Mouse (Mus musculus) layer of hippocampus, adult 18-20 months (tissue): ENCODE measurements around the gene Polr2j. TPM values are rescaled to one million over a fixed set of nuclear protein-coding genes. Genes with fewer than 3 reads are reported as not detected.
"Not testable (repeated sequence)": the region's sequence is repeated elsewhere in the genome, so short reads cannot be mapped to it uniquely, and the experiment has no call there.

Source experiments
- DNase-seq, 2 experiments: peaks; one replicate each; pipeline ENCODE4 v3.0.0; 2022; ENCODE audit warnings: low spot score in 2 of 2
- total RNA-seq, 2 experiments: library from RNA; stranded (reverse); gene quantifications; 2 replicates each; pipeline ENCODE4 v1.2.3; 2021

Polr2j gene
- total RNA-seq, 2 experiments from 2014 or later, result 77.4 to 79.3 TPM

DNA sequence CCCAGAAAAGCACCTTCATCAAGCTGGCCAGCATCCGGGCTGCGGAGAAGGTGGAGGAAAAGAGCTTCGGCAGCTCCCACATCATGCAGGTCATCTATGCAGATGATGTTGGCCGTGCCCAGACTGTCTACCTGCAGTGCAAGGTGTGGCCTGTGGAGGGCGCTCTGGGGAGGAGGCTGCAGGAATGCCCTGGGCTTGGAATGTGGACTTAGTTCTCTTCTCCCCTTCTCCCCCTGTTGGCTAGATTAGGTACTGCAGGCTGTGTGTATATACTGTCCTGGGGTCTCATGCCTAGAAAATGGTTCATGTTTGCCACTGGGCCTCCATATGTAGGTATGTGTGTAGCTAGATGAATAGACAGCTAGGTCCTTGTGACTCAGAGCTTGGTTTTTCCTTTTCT is 11.9 kb upstream of the Polr2j start:
- DNase-seq, result no peak

DNA sequence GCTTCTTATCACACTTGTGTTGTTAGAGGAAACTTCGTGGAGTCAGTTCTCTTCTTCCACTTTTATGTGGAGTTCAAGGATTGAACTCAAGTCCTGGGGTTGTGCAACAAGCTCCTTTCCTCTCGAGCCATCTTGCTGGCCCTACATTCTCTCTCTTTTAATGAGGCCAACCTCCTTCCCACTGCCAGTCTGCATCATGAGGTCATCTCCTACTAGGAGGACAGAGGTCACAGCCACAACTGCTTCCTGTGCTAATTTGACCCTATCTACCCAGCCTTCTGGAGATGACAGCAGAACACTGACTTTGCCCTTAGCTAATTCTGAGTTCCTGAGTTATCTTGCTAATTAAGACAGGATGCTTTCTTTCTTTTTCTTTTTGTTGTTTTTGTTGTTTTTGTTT is 7.9 kb upstream of the Polr2j start:
- no peak for DNase-seq

- no peak for DNase-seq
Measured at GRCm38 (mm10) chr5:136109042-136109441, 7.4 kb upstream of the Polr2j start.

DNA sequence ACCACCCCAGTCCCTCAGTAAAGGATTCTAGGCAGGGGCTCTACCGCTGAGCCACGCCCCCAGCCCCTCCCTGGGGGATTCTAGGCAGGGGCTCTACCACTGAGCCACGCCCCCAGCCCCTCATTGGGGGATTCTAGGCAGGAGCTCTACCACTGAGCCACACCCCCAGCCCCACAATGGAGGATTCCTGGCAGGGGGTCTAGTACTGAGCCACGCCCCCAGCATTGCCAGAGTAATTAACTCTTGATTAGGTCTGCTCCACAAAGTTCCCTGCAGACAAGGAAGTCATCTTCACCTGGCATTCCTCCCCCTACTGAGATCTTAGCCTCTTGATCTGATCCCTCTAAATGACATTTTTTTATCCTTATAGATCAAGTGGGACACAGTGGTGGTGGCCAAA is 2.9 kb upstream of the Polr2j start:
- DNase-seq, result not testable (repeated sequence)

DNA sequence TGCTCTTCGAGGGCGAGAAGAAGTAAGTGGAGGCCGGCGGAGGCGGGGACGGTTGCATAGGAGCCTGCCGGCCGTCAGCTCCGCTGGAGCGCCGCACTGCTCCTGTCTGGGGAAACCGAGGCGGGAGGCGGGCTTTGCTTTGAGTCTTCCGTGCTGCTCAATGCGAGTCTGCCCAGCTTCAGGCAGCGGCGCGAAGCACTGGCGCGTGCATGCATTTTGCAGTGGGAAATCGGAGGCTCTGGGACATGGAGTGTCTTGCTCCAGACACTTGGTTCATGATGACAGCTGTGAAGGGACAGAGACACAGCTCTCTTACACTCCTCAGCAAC is 317 bp downstream of the Polr2j start:
- no peak for DNase-seq

- DNase-seq, result no peak
Measured at GRCm38 (mm10) chr5:136122165-136122564, 5.7 kb downstream of the Polr2j start.

- DNase-seq, result peak; percentile 92 to 97
Measured at GRCm38 (mm10) chr5:136135571-136136291, 19.3 kb downstream of the Polr2j start, which contains the start of the genes Lrwd1 and Alkbh4. Gene Lrwd1 (minus strand): TSS chr5:136136074. Gene Alkbh4 (plus strand): TSS chr5:136136146.

- DNase-seq, result no peak
Measured at GRCm38 (mm10) chr5:136136292-136136990, 20.0 kb downstream of the Polr2j start.

DNA sequence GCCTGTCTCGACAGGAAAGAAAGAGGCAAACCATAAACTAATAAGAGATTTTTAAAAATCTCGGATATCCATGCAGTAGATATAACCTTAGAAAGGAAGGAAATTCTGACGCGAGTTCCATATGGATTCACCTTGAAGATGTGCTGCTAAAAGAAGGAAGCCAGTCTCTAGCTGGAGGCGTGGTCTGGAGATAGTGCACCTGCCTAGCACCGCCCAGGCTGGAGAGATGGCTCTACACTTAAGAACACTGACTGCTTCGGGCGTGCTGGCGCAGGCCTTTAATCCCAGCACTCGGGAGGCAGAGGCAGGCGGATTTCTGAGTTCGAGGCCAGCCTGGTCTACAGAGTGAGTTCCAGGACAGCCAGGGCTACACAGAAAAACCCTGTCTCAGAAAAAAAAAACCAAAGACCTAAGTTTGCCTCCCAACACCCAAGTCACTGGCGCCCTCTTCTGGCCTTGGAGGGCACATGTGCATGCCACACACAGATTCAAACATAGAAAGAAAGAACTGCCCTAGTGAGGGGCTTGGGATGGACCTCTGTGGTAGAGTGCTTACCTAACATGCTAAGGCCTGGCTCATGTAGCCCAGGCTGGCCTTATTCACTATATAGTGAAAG is 21.3 kb downstream of the Polr2j start:
- peak in 1 of 2 experiments; percentile 36 for DNase-seq

DNA sequence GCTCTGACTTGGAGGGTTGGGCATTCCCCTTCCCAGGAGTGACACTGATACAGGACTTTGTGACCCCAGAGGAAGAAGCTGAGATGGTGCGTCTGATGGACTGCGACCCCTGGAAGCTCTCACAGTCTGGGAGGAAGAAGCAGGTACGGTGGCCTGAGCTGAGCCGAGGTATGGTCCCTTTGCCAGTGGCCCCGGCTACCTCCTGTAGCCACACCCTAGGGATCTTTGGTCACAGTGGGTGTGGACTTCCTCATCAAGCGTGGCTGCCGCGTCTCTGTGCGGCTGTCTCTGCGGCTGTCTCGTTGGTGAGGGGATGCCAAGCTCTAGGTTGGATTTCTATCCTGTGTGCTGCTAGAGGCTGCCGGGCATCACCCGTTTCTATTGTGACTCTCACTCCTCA is 23.0 kb downstream of the Polr2j start:
- DNase-seq, result no peak

- no peak for DNase-seq
Measured at GRCm38 (mm10) chr5:136140057-136140482, 23.6 kb downstream of the Polr2j start.

GRCm38 (mm10) chr5:136142746-136143145 is 26.3 kb downstream of the Polr2j start:
- DNase-seq, result no peak

GRCm38 (mm10) chr5:136143161-136143755 is 26.8 kb downstream of the Polr2j start:
- DNase-seq, result no peak

- DNase-seq, result no peak
Measured at GRCm38 (mm10) chr5:136144606-136145430, 28.4 kb downstream of the Polr2j start.

GRCm38 (mm10) chr5:136146936-136147335 is 30.5 kb downstream of the Polr2j start:
- no peak for DNase-seq

DNA sequence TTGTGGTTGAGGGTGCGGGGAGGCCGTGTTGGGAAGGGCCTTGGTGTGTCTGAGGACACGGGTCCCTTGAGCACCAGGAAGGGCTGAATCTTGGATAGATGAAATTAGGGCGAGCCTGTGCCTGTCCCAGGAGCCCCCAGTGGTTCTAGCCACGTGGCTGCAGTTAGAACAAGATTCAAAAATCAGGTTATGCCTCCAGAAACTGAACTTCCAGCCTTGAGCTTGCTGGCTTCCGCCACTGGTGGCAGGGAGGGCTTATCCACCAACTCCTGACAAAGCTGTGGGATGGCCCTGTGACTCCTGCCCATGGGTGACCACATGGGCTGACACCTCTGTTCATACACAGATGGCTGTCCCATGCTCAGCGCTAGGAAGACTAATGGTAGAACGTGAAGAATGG is 31.3 kb downstream of the Polr2j start:
- no peak for DNase-seq

DNA sequence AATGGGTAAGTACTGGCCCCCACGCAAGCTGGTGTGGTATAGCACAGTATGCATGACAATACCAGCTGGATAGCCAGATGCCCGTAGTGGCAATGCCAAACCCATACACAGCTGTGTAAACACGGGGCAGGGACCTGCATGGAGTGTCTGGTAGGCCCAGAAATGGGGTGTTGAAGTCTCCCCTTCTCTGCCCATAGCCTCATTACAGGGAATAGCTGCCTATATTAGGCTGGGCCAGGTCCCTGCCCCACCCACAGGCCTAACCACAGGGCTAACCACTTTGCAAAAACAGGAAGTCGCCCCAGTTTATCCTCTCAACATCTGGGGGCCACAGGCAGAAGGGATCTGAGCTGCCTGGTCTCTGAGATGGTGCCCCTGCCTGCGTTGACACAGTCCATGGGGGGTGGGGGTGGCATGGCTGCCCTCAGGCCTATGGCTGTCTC is 32.7 kb downstream of the Polr2j start:
- DNase-seq, result not testable (repeated sequence)

- DNase-seq, result no peak
Measured at GRCm38 (mm10) chr5:136152365-136152764, 35.9 kb downstream of the Polr2j start.

DNA sequence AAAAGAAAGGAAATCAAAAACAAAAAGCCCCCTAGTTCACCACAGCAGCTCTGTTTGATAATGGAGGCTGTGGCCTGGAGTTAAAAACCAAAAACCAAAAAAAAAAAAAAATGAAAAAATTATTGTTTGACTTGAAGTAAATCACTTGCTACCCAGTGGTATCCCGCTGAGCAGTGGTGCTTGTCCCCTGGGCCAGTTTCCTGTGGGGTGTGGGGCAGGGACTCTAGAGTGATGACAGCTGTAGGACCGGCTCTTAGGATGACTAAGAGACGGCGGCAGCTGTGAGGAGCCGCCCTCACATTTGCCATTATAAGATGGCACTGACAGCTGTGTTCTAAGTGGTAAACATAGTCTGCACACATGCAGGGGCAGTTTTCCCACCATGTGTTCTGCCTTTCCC is 39.0 kb downstream of the Polr2j start:
- no peak for DNase-seq

DNA sequence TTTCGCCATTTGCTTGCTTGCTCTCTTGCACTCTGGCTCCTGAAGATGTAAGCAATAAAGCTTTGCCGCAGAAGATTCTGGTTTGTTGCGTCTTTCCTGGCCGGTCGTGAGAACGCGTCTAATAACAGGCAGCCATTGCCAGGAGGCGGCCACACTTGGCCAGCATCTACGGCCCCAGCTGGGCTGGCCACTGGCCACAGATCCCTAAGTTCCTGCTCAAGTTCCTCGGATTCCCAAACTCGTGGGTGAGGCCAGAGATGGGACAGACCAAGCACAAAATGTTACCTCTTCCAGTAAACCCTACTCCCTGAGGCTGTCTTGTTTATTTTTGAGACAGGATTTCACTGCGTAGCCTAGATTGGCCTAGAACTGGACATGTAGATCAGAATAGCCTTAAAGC is 43.7 kb downstream of the Polr2j start:
- DNase-seq, result not testable (repeated sequence)
